Mouse (Mus musculus) cerebral cortex, adult 2 months (tissue): ENCODE measurements around the gene Sumf2.

Source experiments
- WGBS: fragments of 180-500 bp; shearing (Covaris S2); methylation state at CpG from one replicate; pipeline ENCODE4 v1.1.7; 2018; 5-methylcytosine and 5-hydroxymethylcytosine counted together

Gene Sumf2

DNA sequence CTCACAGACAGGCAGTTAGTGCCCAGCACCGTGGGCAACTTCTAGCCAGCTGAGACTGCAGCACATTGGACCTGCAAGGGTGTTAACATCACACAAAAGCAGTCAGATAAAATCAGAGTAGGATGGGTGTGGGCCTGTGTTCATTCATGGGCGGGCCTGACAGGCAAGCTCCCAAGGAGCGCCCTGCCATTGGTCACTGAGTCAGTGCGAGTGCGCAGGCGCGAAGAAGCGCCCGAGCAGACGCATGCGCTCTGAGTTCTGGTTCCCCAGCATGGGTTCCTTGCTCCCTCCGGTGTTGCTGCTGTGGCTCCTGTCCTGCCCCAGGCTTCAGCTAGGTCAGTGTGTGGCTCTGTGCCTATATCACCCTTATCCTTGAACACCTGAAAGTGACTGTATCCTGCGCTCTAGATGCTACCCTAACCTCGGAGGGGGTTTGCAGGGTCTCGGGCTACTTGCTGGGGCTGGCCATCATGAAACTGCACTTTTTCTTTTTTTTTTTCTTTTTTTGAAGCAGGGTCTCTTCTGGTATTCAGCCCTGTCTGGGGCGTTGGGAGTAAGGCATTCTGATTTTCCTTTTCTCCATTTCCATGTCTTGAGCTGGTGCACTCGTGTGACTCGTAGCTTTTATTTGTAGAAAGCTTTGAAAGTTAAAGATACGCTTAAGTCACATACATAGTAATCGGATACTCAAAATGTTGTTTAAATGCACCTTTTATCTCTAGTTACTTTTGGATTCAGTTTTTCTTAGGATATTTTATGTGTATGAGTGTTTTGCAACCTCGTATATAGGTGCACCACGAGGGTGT is at the start of gene Sumf2:
Gene Sumf2 (plus strand): TSS at position 235 of the 806 bp plus-strand sequence.
- WGBS: 3% methylated on average over 22 of the region's 22 CpGs

DNA sequence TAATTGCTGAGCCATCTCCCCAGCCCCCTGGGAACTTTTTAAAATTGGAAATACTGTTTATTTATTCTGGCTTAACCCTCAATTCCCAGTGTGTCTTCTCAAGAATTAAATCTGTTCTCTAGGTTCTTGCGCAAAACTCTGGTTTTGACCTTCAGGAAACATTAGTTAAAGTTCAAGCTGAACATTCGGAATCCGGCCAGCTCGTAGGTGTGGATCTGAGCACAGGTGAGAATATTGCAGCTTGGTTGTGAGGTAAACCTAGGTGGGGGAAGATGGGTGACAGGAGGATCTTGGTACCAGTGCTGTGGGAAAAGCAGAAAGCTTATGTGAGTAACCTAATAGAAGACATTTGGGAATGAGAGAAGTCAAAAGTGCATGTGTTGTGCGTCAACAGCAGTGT is 1.9 kb upstream of the Sumf2 start:
- WGBS: 93% methylated on average over 5 of the region's 5 CpGs

- WGBS: 26% methylated on average over 8 of the region's 8 CpGs
Observed at GRCm38 (mm10) chr5:129847558-129847820, 703 bp downstream of the Sumf2 start.

GRCm38 (mm10) chr5:129855163-129855562 is 8.4 kb downstream of the Sumf2 start:
- WGBS: 59% methylated on average over 5 of the region's 5 CpGs

DNA sequence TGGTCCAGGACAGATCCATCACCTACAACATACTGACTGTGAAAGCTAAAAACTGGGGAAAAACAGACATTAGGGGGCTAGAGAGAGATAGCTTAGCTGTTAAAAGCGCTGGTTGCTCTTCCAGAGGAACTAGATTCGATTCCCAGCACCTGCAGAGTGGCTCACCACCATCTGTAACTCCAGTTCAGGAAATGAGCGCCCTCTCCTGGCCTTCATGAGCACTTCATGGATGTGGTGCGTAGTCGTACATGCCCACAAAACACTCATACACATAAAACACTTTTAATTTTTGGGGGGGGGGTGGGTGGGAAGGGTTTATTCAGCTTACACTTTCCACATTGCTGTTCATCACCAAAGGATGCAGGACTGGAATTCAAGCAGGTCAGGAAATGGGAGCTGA is 9.6 kb downstream of the Sumf2 start:
- 91% methylated on average over 5 of the region's 5 CpGs for WGBS

GRCm38 (mm10) chr5:129862325-129862724 is 15.5 kb downstream of the Sumf2 start:
- 96% methylated on average over 6 of the region's 6 CpGs for WGBS

- 10% methylated on average over 18 of the region's 18 CpGs for WGBS
Observed at GRCm38 (mm10) chr5:129864467-129864866, 17.7 kb downstream of the Sumf2 start.

- 85% methylated on average over 12 of the region's 12 CpGs for WGBS
Observed at GRCm38 (mm10) chr5:129865841-129866240, 19.1 kb downstream of the Sumf2 start.

GRCm38 (mm10) chr5:129869238-129869995 is 22.6 kb downstream of the Sumf2 start:
- 89% methylated on average over 19 of the region's 19 CpGs for WGBS

DNA sequence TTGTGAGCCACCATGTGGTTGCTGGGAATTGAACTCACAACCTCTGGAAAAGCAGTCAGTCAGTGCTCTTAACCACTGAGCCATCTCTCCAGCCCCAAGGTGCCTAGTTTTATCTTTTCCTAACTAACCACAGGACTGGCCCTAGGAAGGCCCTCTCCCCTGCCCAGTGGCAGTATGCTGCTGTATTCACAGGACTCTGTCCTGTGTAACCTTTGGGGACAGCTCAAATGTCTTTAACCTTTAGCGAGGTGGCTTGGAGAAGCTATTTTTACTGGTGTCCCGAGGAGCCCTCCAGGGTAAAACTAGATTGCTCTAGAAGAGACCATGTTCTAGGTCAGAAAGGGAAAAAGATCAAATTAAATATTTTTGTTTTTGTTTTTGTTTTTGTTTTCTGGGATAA is 24.5 kb downstream of the Sumf2 start:
- WGBS: 79% methylated on average over 2 of the region's 2 CpGs

DNA sequence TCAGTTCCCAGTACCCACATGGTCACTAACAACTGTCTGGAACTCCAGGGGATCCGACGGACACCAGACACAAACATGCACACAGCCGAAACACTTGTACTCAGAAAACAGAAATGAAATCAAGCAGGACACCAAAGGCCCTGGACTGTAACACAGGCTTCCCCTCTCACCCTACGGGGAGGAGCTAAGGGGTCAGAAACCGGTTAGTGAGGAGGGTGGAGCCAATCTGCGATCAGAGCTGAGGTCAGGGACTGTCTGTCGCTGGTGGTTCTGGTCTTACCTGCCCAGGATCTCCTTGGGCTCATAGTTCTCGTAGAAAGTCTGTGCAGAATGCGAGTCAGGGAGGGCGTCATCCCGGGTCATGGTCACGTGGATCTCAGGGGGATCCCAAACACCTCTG is 27.2 kb downstream of the Sumf2 start:
- WGBS: 90% methylated on average over 12 of the region's 12 CpGs

- WGBS: 76% methylated on average over 11 of the region's 11 CpGs
Observed at GRCm38 (mm10) chr5:129875098-129875497, 28.3 kb downstream of the Sumf2 start.

DNA sequence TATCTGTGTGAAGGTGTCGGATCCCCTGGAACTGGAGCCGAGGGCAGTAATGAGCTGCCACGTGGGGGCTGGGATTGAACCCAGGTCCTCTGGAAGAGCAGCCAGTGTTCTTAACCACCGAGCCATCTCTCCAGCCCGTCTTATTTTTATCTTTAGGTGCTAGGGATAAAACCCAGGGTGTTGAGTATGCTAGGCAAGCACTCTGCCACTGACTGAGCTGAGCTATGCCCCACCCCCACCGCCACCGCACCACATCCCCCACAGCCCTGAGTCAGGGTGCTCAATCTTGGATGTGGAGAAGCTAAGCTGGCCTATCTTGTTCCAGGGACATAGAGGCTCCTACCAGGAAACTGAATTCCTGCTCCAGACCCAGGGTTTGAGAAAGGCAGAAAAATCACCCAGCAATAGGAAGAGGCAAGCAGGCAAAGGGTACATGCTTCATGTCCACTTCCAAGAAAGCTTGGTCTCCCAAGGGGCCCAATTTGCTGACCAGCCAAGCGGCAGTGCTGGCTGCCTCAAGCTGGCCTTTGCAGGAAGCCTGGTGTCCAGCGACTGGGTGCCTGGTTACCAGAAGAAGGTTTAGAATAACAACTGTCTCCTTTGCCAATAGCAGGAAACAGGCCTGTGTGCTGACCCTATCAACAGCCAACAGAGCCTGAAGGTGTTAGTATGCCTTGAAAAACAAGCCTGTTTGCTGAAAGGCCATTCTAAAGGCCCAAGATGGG is 31.1 kb downstream of the Sumf2 start:
- 59% methylated on average over 9 of the region's 9 CpGs for WGBS

- 58% methylated on average over 2 of the region's 2 CpGs for WGBS
Observed at GRCm38 (mm10) chr5:129878946-129879345, 32.2 kb downstream of the Sumf2 start.

DNA sequence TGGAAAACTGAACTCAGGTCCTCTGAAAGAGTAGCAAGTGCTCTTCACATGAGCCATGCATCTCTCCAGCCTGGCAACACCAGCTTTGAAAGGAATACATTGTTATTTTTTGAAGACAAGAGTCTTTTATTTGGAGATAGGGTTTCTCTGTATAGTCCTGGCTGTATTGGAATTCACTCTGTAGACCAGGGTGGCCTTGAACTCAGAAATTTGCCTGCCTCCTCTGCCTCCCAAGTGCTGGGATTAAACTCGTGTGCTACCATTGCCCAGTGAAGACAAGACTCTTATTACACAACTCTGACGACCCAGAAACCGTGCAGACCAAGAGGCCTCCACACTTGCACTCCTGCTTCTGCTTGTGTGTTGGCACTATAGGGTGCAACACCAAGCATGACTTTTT is 33.1 kb downstream of the Sumf2 start:
- 68% methylated on average over 3 of the region's 3 CpGs for WGBS

DNA sequence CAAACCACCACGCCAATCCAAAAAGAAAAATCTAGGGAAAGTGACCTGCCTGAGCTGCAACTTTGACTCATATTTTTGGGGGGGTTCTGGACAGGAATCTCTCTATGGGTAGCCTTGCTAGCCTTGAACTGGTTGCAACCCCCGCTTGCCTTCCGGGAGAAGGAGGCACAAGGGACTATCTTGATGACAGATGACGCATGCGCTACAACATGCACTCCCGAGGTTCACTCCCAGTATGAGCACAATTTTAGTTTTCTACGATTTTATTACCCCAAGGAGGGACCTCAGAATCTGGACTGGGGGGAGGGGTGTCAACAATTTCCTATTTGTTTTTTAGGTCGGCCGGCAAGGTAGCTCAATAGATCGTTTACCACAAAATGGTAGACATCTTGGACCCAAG is 39.5 kb downstream of the Sumf2 start:
- 27% methylated on average over 10 of the region's 10 CpGs for WGBS

- under 1% methylated on average over 46 of the region's 46 CpGs for WGBS
Observed at GRCm38 (mm10) chr5:129886911-129887636, 40.3 kb downstream of the Sumf2 start, which contains the start of gene Chchd2. Gene Chchd2 (minus strand): TSS chr5:129887470.

DNA sequence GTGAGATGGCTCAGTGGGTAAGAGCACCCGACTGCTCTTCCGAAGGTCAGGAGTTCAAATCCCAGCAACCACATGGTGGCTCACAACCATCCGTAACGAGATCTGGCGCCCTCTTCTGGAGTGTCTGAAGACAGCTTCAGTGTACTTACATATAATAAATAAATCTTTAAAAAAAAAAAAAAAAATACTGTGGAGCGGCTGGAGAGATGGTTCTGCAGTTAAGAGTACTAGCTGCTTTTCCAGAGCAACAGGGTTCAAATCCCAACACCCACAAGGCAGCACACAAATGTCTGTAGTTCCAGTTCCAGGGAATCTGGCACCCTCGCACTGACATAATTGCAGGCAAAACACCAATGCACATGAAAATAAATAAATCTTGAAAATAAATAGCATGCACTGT is 43.6 kb downstream of the Sumf2 start:
- WGBS: 63% methylated on average over 7 of the region's 7 CpGs

DNA sequence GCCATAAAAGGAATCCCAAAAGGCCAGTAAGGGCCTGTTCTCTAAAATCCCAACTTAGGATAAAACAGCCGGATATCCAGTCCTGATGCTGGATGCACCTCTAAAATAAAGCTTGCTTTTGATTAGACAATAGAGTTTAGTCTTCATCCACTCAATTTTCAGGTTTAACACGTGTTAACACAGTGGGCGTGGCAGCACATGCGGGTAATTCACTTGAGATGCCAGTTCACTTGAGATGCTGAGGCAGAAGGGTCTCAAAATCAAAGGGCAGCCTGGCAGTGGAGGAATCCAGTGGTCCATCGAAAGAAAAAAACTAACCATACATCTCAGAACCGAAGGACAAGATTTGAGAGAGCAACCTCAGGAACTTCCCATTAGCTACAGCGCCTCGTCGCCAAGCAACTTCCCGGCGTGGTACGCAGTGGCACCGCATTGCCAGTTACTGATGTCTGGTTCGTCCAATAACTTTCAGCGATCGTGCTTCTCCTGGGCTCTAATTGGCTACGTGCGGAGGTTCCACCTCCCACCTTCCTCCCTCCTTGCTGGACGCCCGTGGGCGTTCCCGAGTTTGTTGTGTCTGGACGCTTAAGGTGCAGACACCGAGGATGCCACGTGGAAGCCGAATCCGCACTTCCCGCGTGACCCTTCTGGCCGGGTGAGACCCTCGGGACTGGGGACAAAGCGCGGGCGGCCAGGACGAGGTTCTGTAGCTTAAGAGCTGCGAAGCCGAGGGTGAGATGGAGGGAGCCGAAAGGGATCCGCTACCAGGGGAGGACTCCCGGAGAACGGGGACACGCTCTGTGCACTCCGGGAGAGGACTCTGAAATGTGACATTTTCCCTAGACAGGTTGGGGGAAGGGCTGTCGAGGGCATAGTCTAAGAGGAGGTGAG is 48.7 kb downstream of the Sumf2 start, which contains the start of gene Zbed5:
Gene Zbed5 (plus strand): TSS at position 526 of the 891 bp plus-strand sequence.
- 2% methylated on average over 44 of the region's 44 CpGs for WGBS

GRCm38 (mm10) chr5:129898449-129898848 is 51.7 kb downstream of the Sumf2 start, which contains the start of gene Phkg1:
Gene Phkg1 (minus strand): TSS chr5:129898549.
- WGBS: 87% methylated on average over 1 of the region's 1 CpGs

- 34% methylated on average over 4 of the region's 4 CpGs for WGBS
Observed at GRCm38 (mm10) chr5:129907775-129908174, 61.0 kb downstream of the Sumf2 start.
